Mouse (Mus musculus) embryo, embryonic 11 days (tissue): Measurements from ENCODE around the gene Ube2g1.
"Not testable (repeated sequence)": the region's sequence is repeated elsewhere in the genome, so short reads cannot be mapped to it uniquely, and the experiment has no call there.

ENCODE experiments used
- DNase-seq: peaks from one replicate; pipeline ENCODE4 v3.0.0-alpha.2; 2015

The Ube2g1 gene

GRCm38 (mm10) chr11:72695025-72695424 lies 87.9 kb downstream of the Ube2g1 start:
- no peak for DNase-seq

GRCm38 (mm10) chr11:72696368-72696971 lies 89.4 kb downstream of the Ube2g1 start:
- DNase-seq, result no peak

GRCm38 (mm10) chr11:72697323-72697722 lies 90.2 kb downstream of the Ube2g1 start:
- no peak for DNase-seq

GRCm38 (mm10) chr11:72705111-72705510 lies 98.0 kb downstream of the Ube2g1 start:
- DNase-seq, result not testable (repeated sequence)

- DNase-seq, result no peak
Measured at GRCm38 (mm10) chr11:72712721-72713120, 105.6 kb downstream of the Ube2g1 start.

- DNase-seq, result no peak
Measured at GRCm38 (mm10) chr11:72718161-72718560, 111.1 kb downstream of the Ube2g1 start.

GRCm38 (mm10) chr11:72723165-72723564 lies 116.1 kb downstream of the Ube2g1 start:
- DNase-seq, result no peak

GRCm38 (mm10) chr11:72723871-72724270 lies 116.8 kb downstream of the Ube2g1 start:
- peak; percentile 14 for DNase-seq

- DNase-seq, result peak; percentile 15
Measured at GRCm38 (mm10) chr11:72726023-72726422, 118.9 kb downstream of the Ube2g1 start.

- DNase-seq, result no peak
Measured at GRCm38 (mm10) chr11:72733736-72734135, 126.7 kb downstream of the Ube2g1 start.

GRCm38 (mm10) chr11:72734840-72735518 lies 127.9 kb downstream of the Ube2g1 start:
- DNase-seq, result no peak

GRCm38 (mm10) chr11:72735519-72735860 lies 128.4 kb downstream of the Ube2g1 start:
- no peak for DNase-seq
